Mouse (Mus musculus) small intestine, adult 2 months (tissue): Measurements from ENCODE around the gene Fxn. TPM values are rescaled to one million over a fixed set of nuclear protein-coding genes. Genes with fewer than 3 reads are reported as not detected.

Experiments
- H3K27ac ChIP-seq: fragments of 200-500 bp; 2 replicates; pipeline ENCODE4 v1.5.1; 2012; ENCODE audit warnings: low read depth, low read length, control low read depth, inconsistent platforms; ENCODE audit not compliant: insufficient read depth
- H3K27me3 ChIP-seq: fragments of 200-500 bp; 2 replicates; pipeline ENCODE4 v1.6.1; 2012; ENCODE audit warnings: mild to moderate bottlenecking, moderate library complexity, low read length, inconsistent platforms; ENCODE audit not compliant: control insufficient read depth, insufficient read depth
- H3K36me3 ChIP-seq: fragments of 200-500 bp; 2 replicates; pipeline ENCODE4 v1.6.1; 2012; ENCODE audit warnings: mild to moderate bottlenecking, low read length, control low read depth, inconsistent platforms; ENCODE audit not compliant: control insufficient read depth, insufficient read depth
- H3K4me1 ChIP-seq: fragments of 200-500 bp; 2 replicates; pipeline ENCODE4 v1.6.1; 2012; ENCODE audit warnings: low read length, inconsistent platforms, mixed read lengths; ENCODE audit not compliant: control insufficient read depth, insufficient read depth, insufficient read length
- H3K4me3 ChIP-seq: fragments of 200-500 bp; 2 replicates; pipeline ENCODE4 v1.5.1; 2012; ENCODE audit warnings: low read depth, mild to moderate bottlenecking, control low read depth, inconsistent platforms, low read length, moderate library complexity
- CTCF ChIP-seq: fragments of 200-500 bp; IDR thresholded peaks from 2 replicates; pipeline ENCODE4 v1.5.1; 2012; ENCODE audit warnings: low read depth, mild to moderate bottlenecking, control low read depth, inconsistent platforms, low read length, moderate library complexity, mixed read lengths; ENCODE audit not compliant: insufficient replicate concordance, insufficient read length; ENCODE audit errors: extremely low read depth
- POLR2A ChIP-seq: fragments of 200-500 bp; IDR thresholded peaks from 2 replicates; pipeline ENCODE4 v1.6.1; 2012; ENCODE audit warnings: low read depth, mild to moderate bottlenecking, control low read depth, inconsistent platforms, low read length, moderate library complexity
- WGBS: fragments of 180-500 bp; shearing (Covaris S2); methylation state at CpG from one replicate; pipeline ENCODE4 v1.1.7; 2018; 5-methylcytosine and 5-hydroxymethylcytosine counted together
- polyA plus RNA-seq: library from polyadenylated mRNA; depleted of rRNA; stranded (reverse); fragments of >200 nt; gene quantifications from 2 replicates; pipeline ENCODE4 v1.2.3, GENCODE M21; 2012

The Fxn gene
- polyA plus RNA-seq, 1 experiment = 9.1 TPM

- H3K27me3 ChIP-seq = no peaks in the 10 kb centered on the region
- 35% methylated on average over 4 of the region's 4 CpGs for WGBS
- no peaks in the 10 kb centered on the region for H3K36me3 ChIP-seq
- H3K27ac ChIP-seq = peak overlapping the region; percentile 31; the same call in 1 of the 2 replicates
- H3K4me3 ChIP-seq = no peak overlapping the region
- TF ChIP-seq CTCF (no peak), POLR2A (no peak)
- peaks cover 7% of the 10 kb centered on the region; the same call in 1 of the 2 replicates for H3K4me1 ChIP-seq
Observed at GRCm38 (mm10) chr19:24221455-24221854, 59.0 kb downstream of the Fxn start.

- 12% methylated on average over 14 of the region's 14 CpGs for WGBS
- no peak overlapping the region for H3K4me3 ChIP-seq
- no peaks in the 10 kb centered on the region for H3K36me3 ChIP-seq
- peak overlapping the region; percentile 31; the same call in 1 of the 2 replicates for H3K27ac ChIP-seq
- peaks cover 10% of the 10 kb centered on the region for H3K4me1 ChIP-seq
- H3K27me3 ChIP-seq = no peaks in the 10 kb centered on the region
- TF ChIP-seq POLR2A = no peak
- TF ChIP-seq CTCF = no peak
Observed at GRCm38 (mm10) chr19:24220795-24221445, 59.5 kb downstream of the Fxn start.

- Histone ChIP-seq H3K4me3 (no peak overlapping the region), H3K27ac (no peak overlapping the region), H3K4me1 (peaks cover 20% of the 10 kb centered on the region), H3K36me3 (no peaks in the 10 kb centered on the region), H3K27me3 (no peaks in the 10 kb centered on the region)
- WGBS = 82% methylated on average over 9 of the region's 9 CpGs
- TF ChIP-seq CTCF = no peak
- TF ChIP-seq POLR2A = no peak
Observed at GRCm38 (mm10) chr19:24219011-24219410, 61.4 kb downstream of the Fxn start.

- H3K27me3 ChIP-seq = no peaks in the 10 kb centered on the region
- no peaks in the 10 kb centered on the region for H3K36me3 ChIP-seq
- no peak overlapping the region for H3K27ac ChIP-seq
- H3K4me1 ChIP-seq = peaks cover 20% of the 10 kb centered on the region
- H3K4me3 ChIP-seq = no peak overlapping the region
- WGBS = 33% methylated on average over 2 of the region's 2 CpGs
- peak; percentile 45; the same call in 1 of the 2 replicates for TF ChIP-seq CTCF
- no peak for TF ChIP-seq POLR2A
Observed at GRCm38 (mm10) chr19:24218291-24218690, 62.1 kb downstream of the Fxn start.

- H3K36me3 ChIP-seq = no peaks in the 10 kb centered on the region
- H3K27me3 ChIP-seq = no peaks in the 10 kb centered on the region
- H3K4me3 ChIP-seq = no peak overlapping the region
- peaks cover 20% of the 10 kb centered on the region for H3K4me1 ChIP-seq
- TF ChIP-seq CTCF (no peak), POLR2A (no peak)
- no peak overlapping the region for H3K27ac ChIP-seq
Observed at GRCm38 (mm10) chr19:24217851-24218250, 62.6 kb downstream of the Fxn start.

- 95% methylated on average over 9 of the region's 9 CpGs for WGBS
- Histone ChIP-seq H3K4me3 (no peak overlapping the region), H3K27me3 (no peaks in the 10 kb centered on the region), H3K27ac (no peak overlapping the region), H3K36me3 (no peaks in the 10 kb centered on the region), H3K4me1 (peaks cover 13% of the 10 kb centered on the region)
- TF ChIP-seq CTCF (no peak), POLR2A (no peak)
Observed at GRCm38 (mm10) chr19:24216771-24217170, 63.6 kb downstream of the Fxn start.

- 0 out of 2 replicates have a peak overlapping the region, but pooled peaks have one; percentile 33 for H3K27ac ChIP-seq
- H3K27me3 ChIP-seq = no peaks in the 10 kb centered on the region
- no peak overlapping the region for H3K4me3 ChIP-seq
- no peak for TF ChIP-seq POLR2A
- TF ChIP-seq CTCF = peak; percentile 51; the same call in 1 of the 2 replicates
- WGBS = 36% methylated on average over 7 of the region's 7 CpGs
- peaks cover 16% of the 10 kb centered on the region for H3K4me1 ChIP-seq
- H3K36me3 ChIP-seq = no peaks in the 10 kb centered on the region
Observed at GRCm38 (mm10) chr19:24214939-24215338, 65.5 kb downstream of the Fxn start.
